Mouse (Mus musculus) spleen, adult 2 months (tissue): ENCODE measurements around the gene Edc3.

ENCODE experiments used
- CTCF ChIP-seq: fragments of 200-500 bp; IDR thresholded peaks from 2 replicates; pipeline ENCODE4 v1.5.1; 2011; ENCODE audit warnings: mild to moderate bottlenecking, inconsistent platforms; ENCODE audit not compliant: insufficient read depth, insufficient read length, insufficient replicate concordance; ENCODE audit errors: extremely low read depth
- POLR2A ChIP-seq: fragments of 200-500 bp; IDR thresholded peaks from 2 replicates; pipeline ENCODE4 v1.6.1; 2011; ENCODE audit warnings: low read depth, low read length, inconsistent platforms

- TF ChIP-seq CTCF (no peak), POLR2A (no peak)
These were observed 24.8 kb upstream of the Edc3 start, which contains the start of gene Cyp1a2 for GRCm38 (mm10) chr9:57683520-57683919.
